Mouse (Mus musculus): ENCODE measurements around the gene Zmym5. TPM values are rescaled to one million over a fixed set of nuclear protein-coding genes. Genes with fewer than 3 reads are reported as not detected.
"Not testable (repeated sequence)": the region's sequence is repeated elsewhere in the genome, so short reads cannot be mapped to it uniquely, and the experiment has no call there.

Zmym5 gene
- 10 to 100 TPM; 27.0 to 27.2 TPM for total RNA-seq (2021)

- intact Hi-C loops (cut with DNase I) = loop anchor here (10.0 kb wide), 1 partner anchor 73 kb away; the partner anchor contains the start of gene Zmym2
- peak; percentile 87 to 95 for DNase-seq (ENCODE audit: extremely low spot score in 1 of 2, low spot score in 2 of 2)
Measured at GRCm38 (mm10) chr14:56811701-56812339, at the start of gene Zmym5. Gene Zmym5, minus strand, starts transcription at chr14:56811716.

GRCm38 (mm10) chr14:56849681-56850080, 38.2 kb upstream of the Zmym5 start:
- peak in 1 of 2 experiments; percentile 18 for DNase-seq (ENCODE audit: extremely low spot score in 1 of 2, low spot score in 2 of 2)
- intact Hi-C loops (cut with DNase I) = no loop called here

- intact Hi-C loops (cut with DNase I) = no loop called here
Measured at GRCm38 (mm10) chr14:56848322-56848721, 36.8 kb upstream of the Zmym5 start.

GRCm38 (mm10) chr14:56844507-56844906, 33.0 kb upstream of the Zmym5 start:
- DNase-seq (ENCODE audit: extremely low spot score in 1 of 2, low spot score in 2 of 2) = no peak
- intact Hi-C loops (cut with DNase I) = no loop called here

More at GRCm38 (mm10) chr14:56848322-56848721, 36.8 kb upstream of the Zmym5 start:
- DNase-seq (ENCODE audit: extremely low spot score in 1 of 2, low spot score in 2 of 2) = no peak

- DNase-seq (ENCODE audit: extremely low spot score in 1 of 2, low spot score in 2 of 2) = no peak
- intact Hi-C loops (cut with DNase I) = no loop called here
Measured at GRCm38 (mm10) chr14:56844033-56844432, 32.5 kb upstream of the Zmym5 start.

- DNase-seq (ENCODE audit: extremely low spot score in 1 of 2, low spot score in 2 of 2) = not testable (repeated sequence)
- intact Hi-C loops (cut with DNase I) = loop anchor here (5.0 kb wide), 1 partner anchor 43 kb away; no protein-coding TSS in a partner anchor
Measured at GRCm38 (mm10) chr14:56834576-56834975, 23.1 kb upstream of the Zmym5 start.

GRCm38 (mm10) chr14:56833211-56833610, 21.7 kb upstream of the Zmym5 start:
- DNase-seq (ENCODE audit: extremely low spot score in 1 of 2, low spot score in 2 of 2) = peak in 1 of 2 experiments; percentile 53
- intact Hi-C loops (cut with DNase I) = loop anchor here (5.0 kb wide), 1 partner anchor 44 kb away; no protein-coding TSS in a partner anchor

- intact Hi-C loops (cut with DNase I) = loop anchor here (5.0 kb wide), 1 partner anchor 45 kb away; no protein-coding TSS in a partner anchor
- DNase-seq (ENCODE audit: extremely low spot score in 1 of 2, low spot score in 2 of 2) = no peak
Measured at GRCm38 (mm10) chr14:56832563-56833113, 21.1 kb upstream of the Zmym5 start.

- DNase-seq (ENCODE audit: extremely low spot score in 1 of 2, low spot score in 2 of 2) = no peak
- intact Hi-C loops (cut with DNase I) = loop anchor here (5.0 kb wide), 1 partner anchor 45 kb away; no protein-coding TSS in a partner anchor
Measured at GRCm38 (mm10) chr14:56832147-56832546, 20.6 kb upstream of the Zmym5 start.

- no peak for DNase-seq (ENCODE audit: extremely low spot score in 1 of 2, low spot score in 2 of 2)
- intact Hi-C loops (cut with DNase I) = loop anchor here (5.0 kb wide), 1 partner anchor 47 kb away; no protein-coding TSS in a partner anchor
Measured at GRCm38 (mm10) chr14:56830491-56831045, 19.1 kb upstream of the Zmym5 start.

- DNase-seq (ENCODE audit: extremely low spot score in 1 of 2, low spot score in 2 of 2) = no peak
- intact Hi-C loops (cut with DNase I) = no loop called here
Measured at GRCm38 (mm10) chr14:56824562-56824961, 13.0 kb upstream of the Zmym5 start.

GRCm38 (mm10) chr14:56817616-56818015, 6.1 kb upstream of the Zmym5 start:
- intact Hi-C loops (cut with DNase I) = loop anchor here (10.0 kb wide), 1 partner anchor 67 kb away; the partner anchor contains the start of gene Zmym2
- DNase-seq (ENCODE audit: extremely low spot score in 1 of 2, low spot score in 2 of 2) = no peak

GRCm38 (mm10) chr14:56817131-56817530, 5.6 kb upstream of the Zmym5 start:
- DNase-seq (ENCODE audit: extremely low spot score in 1 of 2, low spot score in 2 of 2) = no peak
- intact Hi-C loops (cut with DNase I) = loop anchor here (10.0 kb wide), 1 partner anchor 68 kb away; the partner anchor contains the start of gene Zmym2

GRCm38 (mm10) chr14:56816541-56816940, 5.0 kb upstream of the Zmym5 start:
- no peak for DNase-seq (ENCODE audit: extremely low spot score in 1 of 2, low spot score in 2 of 2)
- intact Hi-C loops (cut with DNase I) = loop anchor here (10.0 kb wide), 1 partner anchor 68 kb away; the partner anchor contains the start of gene Zmym2

GRCm38 (mm10) chr14:56812520-56813036, 1.1 kb upstream of the Zmym5 start:
- intact Hi-C loops (cut with DNase I) = loop anchor here (10.0 kb wide), 1 partner anchor 72 kb away; the partner anchor contains the start of gene Zmym2
- DNase-seq (ENCODE audit: extremely low spot score in 1 of 2, low spot score in 2 of 2) = peak; percentile 78 to 80

- DNase-seq (ENCODE audit: extremely low spot score in 1 of 2, low spot score in 2 of 2) = peak; percentile 13 to 69
- intact Hi-C loops (cut with DNase I) = loop anchor here (10.0 kb wide), 1 partner anchor 74 kb away; the partner anchor contains the start of gene Zmym2
Measured at GRCm38 (mm10) chr14:56810781-56811690, 480 bp downstream of the Zmym5 start.

- peak; percentile 29 to 31 for DNase-seq (ENCODE audit: extremely low spot score in 1 of 2, low spot score in 2 of 2)
- intact Hi-C loops (cut with DNase I) = loop anchor here (5.0 kb wide), 2 partner anchors 96 to 416 kb away; no protein-coding TSS in a partner anchor
Measured at GRCm38 (mm10) chr14:56793243-56793642, 18.3 kb downstream of the Zmym5 start.

- no peak for DNase-seq (ENCODE audit: extremely low spot score in 1 of 2, low spot score in 2 of 2)
- intact Hi-C loops (cut with DNase I) = no loop called here
Measured at GRCm38 (mm10) chr14:56784575-56784974, 26.9 kb downstream of the Zmym5 start.

All from left cerebral cortex, postnatal 10 days (tissue).